Mouse (Mus musculus): ENCODE measurements around the gene Slc22a13. TPM values are rescaled to one million over a fixed set of nuclear protein-coding genes. Genes with fewer than 3 reads are reported as not detected.

Gene Slc22a13
- polyA plus RNA-seq, 1 experiment = not detected

GRCm38 (mm10) chr9:119160689-119161088 lies 48.2 kb downstream of the Slc22a13 start:
- TF ChIP-seq POLR2A (IDR thresholded peaks at IDR 0.05; ENCODE audit: borderline replicate concordance, low read depth, low read length) = no peak
- H3K4me3 ChIP-seq (ENCODE audit: insufficient read depth, low read length) = no peak overlapping the region
- H3K27ac ChIP-seq (ENCODE audit: insufficient read depth, low read depth, low read length) = no peak overlapping the region
- no peaks in the 10 kb centered on the region for H3K4me1 ChIP-seq (ENCODE audit: control insufficient read depth, insufficient read depth, low read length)

DNA sequence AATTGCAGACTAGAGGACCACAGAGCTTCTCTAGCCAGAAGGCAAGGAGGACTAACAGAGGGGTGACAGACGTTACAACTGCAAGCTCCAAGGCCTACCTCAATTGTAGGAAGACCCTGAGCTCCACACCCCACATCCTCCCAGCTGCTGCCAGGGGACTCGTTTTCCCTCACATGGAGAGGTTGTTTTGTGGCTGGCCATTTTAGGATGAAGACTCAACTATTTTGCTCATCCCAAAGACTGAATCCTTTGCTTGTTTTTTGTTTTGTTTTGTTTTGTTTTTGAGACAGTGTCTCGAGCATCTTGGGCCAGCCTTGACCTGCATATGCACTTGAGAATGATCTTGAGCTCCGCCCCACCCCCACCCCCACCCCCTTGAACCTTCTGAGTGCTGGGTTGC lies 50.0 kb downstream of the Slc22a13 start, which contains the start of gene Gm47289:
TSS of gene Gm47289 (plus strand) at position 301 of the 400 bp plus-strand sequence.
- Histone ChIP-seq H3K4me3 (ENCODE audit: insufficient read depth, low read length) (no peak within 1 kb of the TSS), H3K4me1 (ENCODE audit: control insufficient read depth, insufficient read depth, low read length) (no peaks in the 10 kb centered on the region), H3K27ac (ENCODE audit: insufficient read depth, low read depth, low read length) (no peak within 1 kb of the TSS)
- TF ChIP-seq CTCF (IDR thresholded peaks at IDR 0.05; ENCODE audit: low read depth, low read length) (no peak), POLR2A (IDR thresholded peaks at IDR 0.05; ENCODE audit: borderline replicate concordance, low read depth, low read length) (no peak)

GRCm38 (mm10) chr9:119156278-119157201 lies 52.4 kb downstream of the Slc22a13 start, which contains the start of gene Acaa1b:
TSS of gene Acaa1b (minus strand) at chr9:119157093.
- Histone ChIP-seq H3K4me3 (ENCODE audit: insufficient read depth, low read length) (peak within 1 kb of the TSS; percentile 46), H3K4me1 (ENCODE audit: control insufficient read depth, insufficient read depth, low read length) (no peaks in the 10 kb centered on the region), H3K27ac (ENCODE audit: insufficient read depth, low read depth, low read length) (no peak within 1 kb of the TSS)
- TF ChIP-seq POLR2A (IDR thresholded peaks at IDR 0.05; ENCODE audit: borderline replicate concordance, low read depth, low read length) (no peak), CTCF (IDR thresholded peaks at IDR 0.05; ENCODE audit: low read depth, low read length) (peak; percentile 66)

- no peak overlapping the region for H3K4me3 ChIP-seq (ENCODE audit: insufficient read depth, low read length)
- H3K4me1 ChIP-seq (ENCODE audit: control insufficient read depth, insufficient read depth, low read length) = no peaks in the 10 kb centered on the region
- TF ChIP-seq CTCF (IDR thresholded peaks at IDR 0.05; ENCODE audit: low read depth, low read length) (no peak), POLR2A (IDR thresholded peaks at IDR 0.05; ENCODE audit: borderline replicate concordance, low read depth, low read length) (no peak)
- H3K27ac ChIP-seq (ENCODE audit: insufficient read depth, low read depth, low read length) = no peak overlapping the region
These were observed 53.1 kb downstream of the Slc22a13 start for GRCm38 (mm10) chr9:119155826-119156225.

DNA sequence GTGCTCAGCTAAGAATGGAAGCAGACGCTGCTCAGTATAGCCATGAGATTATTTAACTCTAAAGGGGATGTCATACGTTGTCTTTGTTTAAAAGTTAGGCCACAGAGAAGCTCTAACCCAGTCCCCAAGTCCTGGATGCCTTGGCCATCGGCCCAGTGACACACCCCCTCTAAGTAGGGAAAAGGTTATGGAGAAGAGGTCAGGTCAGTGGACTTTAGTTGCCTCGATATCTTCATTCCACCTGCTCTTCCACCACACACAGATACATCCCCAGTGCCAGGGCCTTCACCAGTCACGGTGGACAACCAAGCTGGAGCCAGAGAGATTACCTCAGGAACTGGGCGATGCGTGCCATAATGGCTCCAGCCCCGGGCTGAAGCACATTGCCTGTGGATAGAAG lies 53.5 kb downstream of the Slc22a13 start:
- no peak overlapping the region for H3K27ac ChIP-seq (ENCODE audit: insufficient read depth, low read depth, low read length)
- H3K4me1 ChIP-seq (ENCODE audit: control insufficient read depth, insufficient read depth, low read length) = no peaks in the 10 kb centered on the region
- no peak for TF ChIP-seq CTCF (IDR thresholded peaks at IDR 0.05; ENCODE audit: low read depth, low read length)
- TF ChIP-seq POLR2A (IDR thresholded peaks at IDR 0.05; ENCODE audit: borderline replicate concordance, low read depth, low read length) = no peak
- no peak overlapping the region for H3K4me3 ChIP-seq (ENCODE audit: insufficient read depth, low read length)

- Histone ChIP-seq H3K4me1 (ENCODE audit: control insufficient read depth, insufficient read depth, low read length) (no peaks in the 10 kb centered on the region), H3K27ac (ENCODE audit: insufficient read depth, low read depth, low read length) (no peak overlapping the region), H3K4me3 (ENCODE audit: insufficient read depth, low read length) (no peak overlapping the region)
- TF ChIP-seq CTCF (IDR thresholded peaks at IDR 0.05; ENCODE audit: low read depth, low read length) (no peak), POLR2A (IDR thresholded peaks at IDR 0.05; ENCODE audit: borderline replicate concordance, low read depth, low read length) (no peak)
These were observed 57.1 kb downstream of the Slc22a13 start for GRCm38 (mm10) chr9:119151751-119152150.

- H3K4me1 ChIP-seq (ENCODE audit: control insufficient read depth, insufficient read depth, low read length) = no peaks in the 10 kb centered on the region
These were observed 59.3 kb downstream of the Slc22a13 start for GRCm38 (mm10) chr9:119149601-119150000.

GRCm38 (mm10) chr9:119146098-119146770 lies 62.7 kb downstream of the Slc22a13 start:
- no peak for TF ChIP-seq POLR2A (IDR thresholded peaks at IDR 0.05; ENCODE audit: borderline replicate concordance, low read depth, low read length)
- TF ChIP-seq CTCF (IDR thresholded peaks at IDR 0.05; ENCODE audit: low read depth, low read length) = no peak
- H3K27ac ChIP-seq (ENCODE audit: insufficient read depth, low read depth, low read length) = no peak overlapping the region
- no peaks in the 10 kb centered on the region for H3K4me1 ChIP-seq (ENCODE audit: control insufficient read depth, insufficient read depth, low read length)
- H3K4me3 ChIP-seq (ENCODE audit: insufficient read depth, low read length) = no peak overlapping the region

More at GRCm38 (mm10) chr9:119149601-119150000, 59.3 kb downstream of the Slc22a13 start:
- Histone ChIP-seq H3K4me3 (ENCODE audit: insufficient read depth, low read length) (no peak overlapping the region), H3K27ac (ENCODE audit: insufficient read depth, low read depth, low read length) (no peak overlapping the region)
- TF ChIP-seq POLR2A (IDR thresholded peaks at IDR 0.05; ENCODE audit: borderline replicate concordance, low read depth, low read length) (no peak), CTCF (IDR thresholded peaks at IDR 0.05; ENCODE audit: low read depth, low read length) (no peak)

GRCm38 (mm10) chr9:119145638-119146037 lies 63.3 kb downstream of the Slc22a13 start:
- H3K4me1 ChIP-seq (ENCODE audit: control insufficient read depth, insufficient read depth, low read length) = no peaks in the 10 kb centered on the region
- no peak overlapping the region for H3K27ac ChIP-seq (ENCODE audit: insufficient read depth, low read depth, low read length)
- no peak overlapping the region for H3K4me3 ChIP-seq (ENCODE audit: insufficient read depth, low read length)

GRCm38 (mm10) chr9:119145137-119145536 lies 63.8 kb downstream of the Slc22a13 start:
- Histone ChIP-seq H3K4me3 (ENCODE audit: insufficient read depth, low read length) (no peak overlapping the region), H3K4me1 (ENCODE audit: control insufficient read depth, insufficient read depth, low read length) (no peaks in the 10 kb centered on the region), H3K27ac (ENCODE audit: insufficient read depth, low read depth, low read length) (no peak overlapping the region)
- TF ChIP-seq POLR2A (IDR thresholded peaks at IDR 0.05; ENCODE audit: borderline replicate concordance, low read depth, low read length) (no peak), CTCF (IDR thresholded peaks at IDR 0.05; ENCODE audit: low read depth, low read length) (no peak)

More at GRCm38 (mm10) chr9:119145638-119146037, 63.3 kb downstream of the Slc22a13 start:
- TF ChIP-seq CTCF (IDR thresholded peaks at IDR 0.05; ENCODE audit: low read depth, low read length) = no peak
- TF ChIP-seq POLR2A (IDR thresholded peaks at IDR 0.05; ENCODE audit: borderline replicate concordance, low read depth, low read length) = no peak

Measured in bone marrow macrophage, adult 2 months (primary cell).